Comparison of ENCODE assay signal across 8 mouse cellular contexts in the genomic region with DNA sequence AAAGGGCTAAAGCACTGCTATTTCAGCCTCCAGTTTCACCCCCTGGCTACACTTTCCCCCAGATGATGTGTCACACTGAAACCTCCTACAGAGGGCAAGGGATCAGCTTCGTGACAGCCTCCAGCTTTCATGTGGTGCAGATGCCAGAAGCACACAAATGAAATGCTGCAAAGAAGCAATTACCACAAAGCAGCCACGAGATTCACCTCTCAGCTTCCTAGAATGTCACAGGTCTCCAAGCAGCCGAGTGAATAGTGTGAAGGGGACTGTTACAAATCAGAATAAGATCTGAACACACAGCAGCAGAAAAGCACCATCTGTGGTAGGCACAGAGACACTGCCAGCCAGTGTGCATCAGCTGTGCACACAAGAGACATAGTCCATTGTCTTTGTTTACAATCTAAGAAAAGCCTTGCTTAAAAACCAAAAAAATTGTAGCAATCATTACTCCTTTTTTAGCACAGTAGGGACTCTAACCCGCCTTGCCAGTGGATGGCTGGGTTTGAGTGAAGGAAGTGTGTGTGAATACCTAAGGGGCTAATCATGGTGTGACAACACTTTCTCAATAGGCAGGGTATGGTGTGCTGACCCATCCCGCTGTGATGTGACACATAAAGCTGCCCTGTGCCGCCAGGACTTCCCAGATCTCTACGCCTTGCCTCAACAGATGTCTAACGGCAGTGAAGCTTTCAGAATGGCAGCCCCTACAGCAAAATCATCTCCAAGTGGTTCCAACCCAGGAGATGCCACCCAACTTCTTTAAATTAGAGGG. TPM values are rescaled to one million over a fixed set of nuclear protein-coding genes. Genes with fewer than 3 reads are reported as not detected.
DNase-seq lines count a peak whose midpoint lies in the region; ATAC-seq lines count a peak whose summit lies in the region.

No protein-coding gene starts in this region.

- peaks cover 33% of the 10 kb centered on the region for H3K4me1 ChIP-seq in kidney, embryonic 16.5 days (ENCODE audit: insufficient read depth, low read length)
- peaks cover 38% of the 10 kb centered on the region for H3K4me1 ChIP-seq in hindbrain, embryonic 14.5 days (replicated peaks; ENCODE audit: control insufficient read depth, insufficient read depth, low read length)
- H3K4me1 ChIP-seq in midbrain, embryonic 15.5 days, result peaks cover 32% of the 10 kb centered on the region

- peak overlapping the region; percentile 74 for H3K27ac ChIP-seq in kidney, embryonic 16.5 days (ENCODE audit: low read length)
- H3K27ac ChIP-seq in hindbrain, embryonic 14.5 days, result peak overlapping the region; percentile 90
- H3K27ac ChIP-seq in midbrain, embryonic 15.5 days, result peak overlapping the region; percentile 77

- intact Hi-C loops in left cerebral cortex, postnatal 10 days (cut with DNase I), result no loop called here
- intact Hi-C loops in heart, postnatal 36 days (cut with DNase I), result no loop called here

- no peaks in the 10 kb centered on the region for H3K9me3 ChIP-seq in kidney, embryonic 16.5 days (ENCODE audit: low read length)
- no peaks in the 10 kb centered on the region for H3K9me3 ChIP-seq in hindbrain, embryonic 14.5 days (ENCODE audit: control insufficient read depth, low read length)
- H3K9me3 ChIP-seq in midbrain, embryonic 15.5 days, result no peaks in the 10 kb centered on the region

- peak; percentile 82; the same call in 1 of the 2 replicates for ATAC-seq in kidney, embryonic 16.5 days (ENCODE audit: low FRiP score, low TSS enrichment)
- peak; percentile 71 for ATAC-seq in hindbrain, embryonic 14.5 days (ENCODE audit: low FRiP score)
- peak; percentile 79 for ATAC-seq in midbrain, embryonic 15.5 days (replicated peaks)

- no peak overlapping the region; the same call in 1 of the 2 replicates for H3K4me2 ChIP-seq in kidney, embryonic 16.5 days (replicated peaks; ENCODE audit: low read depth, low read length)
- peak overlapping the region; percentile 37 for H3K4me2 ChIP-seq in hindbrain, embryonic 14.5 days (replicated peaks)
- H3K4me2 ChIP-seq in midbrain, embryonic 15.5 days, result peak overlapping the region; percentile 20

- no peak overlapping the region for H3K4me3 ChIP-seq in kidney, embryonic 16.5 days (ENCODE audit: low read length)
- H3K4me3 ChIP-seq in hindbrain, embryonic 14.5 days (replicated peaks; ENCODE audit: low read length), result no peak overlapping the region
- no peak overlapping the region for H3K4me3 ChIP-seq in midbrain, embryonic 15.5 days

- no peak overlapping the region for H3K9ac ChIP-seq in kidney, embryonic 16.5 days (replicated peaks; ENCODE audit: low read length)
- peak overlapping the region; percentile 55 for H3K9ac ChIP-seq in hindbrain, embryonic 14.5 days
- 0 out of 2 replicates have a peak overlapping the region, but pooled peaks have one; percentile 0 for H3K9ac ChIP-seq in midbrain, embryonic 15.5 days

- 24% methylated on average over 8 of the region's 8 CpGs for WGBS in kidney, embryonic 16.5 days
- WGBS in hindbrain, embryonic 14.5 days, result 9% methylated on average over 8 of the region's 8 CpGs
- 9% methylated on average over 8 of the region's 8 CpGs for WGBS in midbrain, embryonic 15.5 days

- no peaks in the 10 kb centered on the region for H3K27me3 ChIP-seq in kidney, embryonic 16.5 days (ENCODE audit: insufficient read depth, low read length)
- no peaks in the 10 kb centered on the region for H3K27me3 ChIP-seq in hindbrain, embryonic 14.5 days (ENCODE audit: control insufficient read depth, insufficient read depth, low read length)
- H3K27me3 ChIP-seq in midbrain, embryonic 15.5 days (replicated peaks), result no peaks in the 10 kb centered on the region

- no peaks in the 10 kb centered on the region for H3K36me3 ChIP-seq in kidney, embryonic 16.5 days (ENCODE audit: insufficient read depth, low read length)
- no peaks in the 10 kb centered on the region for H3K36me3 ChIP-seq in hindbrain, embryonic 14.5 days (replicated peaks; ENCODE audit: control insufficient read depth, insufficient read depth)
- H3K36me3 ChIP-seq in midbrain, embryonic 15.5 days (replicated peaks), result no peaks in the 10 kb centered on the region

- no peak for DNase-seq in kidney, postnatal 36 days
- peak; percentile 55 for DNase-seq in cerebellum, adult 9-11 months
- DNase-seq in hindbrain, embryonic 14.5 days (ENCODE audit: low spot score), result peak; percentile 42
- no peak for DNase-seq in testis, postnatal 14 days (ENCODE audit: low spot score)
- DNase-seq in left cerebral cortex, postnatal 10 days (ENCODE audit: extremely low spot score in 1 of 2, low spot score in 2 of 2), result no peak
- no peak for DNase-seq in heart, postnatal 36 days

RNA-seq across cellular contexts. Expression of gene Smap2, which starts 14.5 kb away (rescaled TPM):
- 12.9 and 15.0 TPM in 2 replicates for polyA plus RNA-seq in kidney, embryonic 16.5 days (2015; fragmentation: Nextera tagmentation; extraction: Ambion mirVana)
- 57.3 and 61.4 TPM in 2 replicates for polyA plus RNA-seq in hindbrain, embryonic 14.5 days (2014; fragmentation: Nextera tagmentation; extraction: Ambion mirVana)
- polyA plus RNA-seq in midbrain, embryonic 15.5 days (2015; fragmentation: Nextera tagmentation; extraction: Ambion mirVana), result 45.1 and 46.6 TPM in 2 replicates
- 100 to 1,000 TPM; 145 to 148 TPM for total RNA-seq in left cerebral cortex, postnatal 10 days (2021)
- total RNA-seq in heart, postnatal 36 days (2021), result 10 to 100 TPM; 40.0 to 47.7 TPM

RNA-seq across cellular contexts. Expression of gene Col9a2, which starts 36.6 kb away (rescaled TPM):
- 3.3 and 4.9 TPM in 2 replicates for polyA plus RNA-seq in kidney, embryonic 16.5 days (2015; fragmentation: Nextera tagmentation; extraction: Ambion mirVana)
- 17.0 and 17.1 TPM in 2 replicates for polyA plus RNA-seq in hindbrain, embryonic 14.5 days (2014; fragmentation: Nextera tagmentation; extraction: Ambion mirVana)
- polyA plus RNA-seq in midbrain, embryonic 15.5 days (2015; fragmentation: Nextera tagmentation; extraction: Ambion mirVana), result 18.2 and 19.4 TPM in 2 replicates
- 10 to 100 TPM; 12.9 to 14.6 TPM for total RNA-seq in left cerebral cortex, postnatal 10 days (2021)
- under 1 TPM in 1 of 2 experiments, not detected in 1; 0.50 TPM for total RNA-seq in heart, postnatal 36 days (2021)

RNA-seq across cellular contexts. Expression of gene Zfp69, which starts 51.1 kb away (rescaled TPM):
- 10.3 TPM in 2 replicates for polyA plus RNA-seq in kidney, embryonic 16.5 days (2015; fragmentation: Nextera tagmentation; extraction: Ambion mirVana)
- polyA plus RNA-seq in hindbrain, embryonic 14.5 days (2014; fragmentation: Nextera tagmentation; extraction: Ambion mirVana), result 5.4 and 6.0 TPM in 2 replicates
- 7.9 and 8.5 TPM in 2 replicates for polyA plus RNA-seq in midbrain, embryonic 15.5 days (2015; fragmentation: Nextera tagmentation; extraction: Ambion mirVana)
- total RNA-seq in left cerebral cortex, postnatal 10 days (2021), result 1 to 10 TPM; 2.6 to 2.7 TPM
- total RNA-seq in heart, postnatal 36 days (2021), result 1 to 10 TPM; 1.4 to 1.5 TPM

Comparison
In these comparisons a context has a peak if more than half of its experiments do, and no peak if none do; other contexts are left out.
1. DNase-seq: peak in cerebellum, adult 9-11 months (single experiment) and hindbrain, embryonic 14.5 days (single experiment); none in kidney, postnatal 36 days (0 of 2), testis, postnatal 14 days (single experiment), left cerebral cortex, postnatal 10 days (0 of 2) and heart, postnatal 36 days (0 of 2).
2. Peak in every context shown above with its lines, with median percentiles within 50 percentile points of each other: ATAC-seq and H3K27ac ChIP-seq.